Mouse (Mus musculus) kidney, postnatal 4 days (tissue): ENCODE data around the gene Gm20388.

ENCODE experiments used
- DNase-seq, 2 experiments: peaks; one replicate each; pipeline ENCODE4 v3.0.0; 2021; ENCODE audit warnings: mixed read lengths in 2 of 2

Gene Gm20388

GRCm38 (mm10) chr8:123661515-123661914 is 3750.9 kb downstream of the Gm20388 start:
- DNase-seq = no peak

- no peak for DNase-seq
These were observed 3754.9 kb downstream of the Gm20388 start for GRCm38 (mm10) chr8:123665580-123665979.

GRCm38 (mm10) chr8:123666832-123667231 is 3756.2 kb downstream of the Gm20388 start:
- no peak for DNase-seq

GRCm38 (mm10) chr8:123668681-123669080 is 3758.0 kb downstream of the Gm20388 start:
- DNase-seq = no peak

GRCm38 (mm10) chr8:123670766-123671165 is 3760.1 kb downstream of the Gm20388 start:
- no peak for DNase-seq

- DNase-seq = no peak
These were observed 3760.8 kb downstream of the Gm20388 start for GRCm38 (mm10) chr8:123671454-123671853.

GRCm38 (mm10) chr8:123672648-123673047 is 3762.0 kb downstream of the Gm20388 start:
- DNase-seq = no peak

- DNase-seq = no peak
These were observed 3765.0 kb downstream of the Gm20388 start for GRCm38 (mm10) chr8:123675611-123676010.

GRCm38 (mm10) chr8:123678390-123678789 is 3767.7 kb downstream of the Gm20388 start:
- no peak for DNase-seq

- peak; percentile 74 to 84 for DNase-seq
These were observed 3771.6 kb downstream of the Gm20388 start for GRCm38 (mm10) chr8:123682073-123682761.

GRCm38 (mm10) chr8:123683321-123683720 is 3772.7 kb downstream of the Gm20388 start:
- DNase-seq = peak in 1 of 2 experiments; percentile 22

- DNase-seq = no peak
These were observed 3774.2 kb downstream of the Gm20388 start for GRCm38 (mm10) chr8:123684806-123685205.

GRCm38 (mm10) chr8:123685477-123685876 is 3774.8 kb downstream of the Gm20388 start:
- DNase-seq = no peak

GRCm38 (mm10) chr8:123687826-123688225 is 3777.2 kb downstream of the Gm20388 start:
- no peak for DNase-seq

- no peak for DNase-seq
These were observed 3781.7 kb downstream of the Gm20388 start for GRCm38 (mm10) chr8:123692165-123692962.

GRCm38 (mm10) chr8:123696167-123696566 is 3785.5 kb downstream of the Gm20388 start:
- DNase-seq = no peak

GRCm38 (mm10) chr8:123697329-123697728 is 3786.7 kb downstream of the Gm20388 start:
- DNase-seq = no peak

GRCm38 (mm10) chr8:123700399-123701070 is 3789.9 kb downstream of the Gm20388 start:
- DNase-seq = no peak

GRCm38 (mm10) chr8:123701952-123702587 is 3791.4 kb downstream of the Gm20388 start:
- peak; percentile 79 to 84 for DNase-seq

GRCm38 (mm10) chr8:123705376-123705775 is 3794.7 kb downstream of the Gm20388 start:
- DNase-seq = no peak

GRCm38 (mm10) chr8:123707137-123707536 is 3796.5 kb downstream of the Gm20388 start:
- DNase-seq = no peak

- DNase-seq = no peak
These were observed 3798.1 kb downstream of the Gm20388 start for GRCm38 (mm10) chr8:123708729-123709128.

- DNase-seq = no peak
These were observed 3799.7 kb downstream of the Gm20388 start for GRCm38 (mm10) chr8:123710335-123710734.
